Mouse (Mus musculus) 416B (cell line): ENCODE data around the gene Rnaseh2a.

Source experiments
- DNase-seq: peaks from one replicate; pipeline ENCODE4 v3.0.0; 2011; ENCODE audit warnings: low read depth

The Rnaseh2a gene

GRCm38 (mm10) chr8:84967532-84968304 is 1.8 kb downstream of the Rnaseh2a start:
- DNase-seq = no peak

GRCm38 (mm10) chr8:84966603-84967002 is 3.0 kb downstream of the Rnaseh2a start:
- peak; percentile 58 for DNase-seq

GRCm38 (mm10) chr8:84965731-84966291 is 3.8 kb downstream of the Rnaseh2a start:
- DNase-seq = peak; percentile 98

GRCm38 (mm10) chr8:84963952-84964351 is 5.6 kb downstream of the Rnaseh2a start:
- peak; percentile 33 for DNase-seq

- DNase-seq = no peak
Observed at GRCm38 (mm10) chr8:84959811-84960210, 9.8 kb downstream of the Rnaseh2a start.

- peak; percentile 88 for DNase-seq
Observed at GRCm38 (mm10) chr8:84956768-84957167, 12.8 kb downstream of the Rnaseh2a start.

GRCm38 (mm10) chr8:84952612-84953255 is 16.8 kb downstream of the Rnaseh2a start:
- peak; percentile 65 for DNase-seq

- no peak for DNase-seq
Observed at GRCm38 (mm10) chr8:84949753-84950152, 19.8 kb downstream of the Rnaseh2a start.

GRCm38 (mm10) chr8:84947241-84947545 is 22.4 kb downstream of the Rnaseh2a start:
- peak; percentile 63 for DNase-seq

- DNase-seq = no peak
Observed at GRCm38 (mm10) chr8:84946528-84947240, 22.9 kb downstream of the Rnaseh2a start, which contains the start of gene Rtbdn. Gene Rtbdn (plus strand): TSS chr8:84946991.

GRCm38 (mm10) chr8:84945633-84946527 is 23.7 kb downstream of the Rnaseh2a start:
- no peak for DNase-seq

GRCm38 (mm10) chr8:84945235-84945632 is 24.3 kb downstream of the Rnaseh2a start:
- no peak for DNase-seq

- DNase-seq = no peak
Observed at GRCm38 (mm10) chr8:84944478-84945160, 24.9 kb downstream of the Rnaseh2a start.

- DNase-seq = no peak
Observed at GRCm38 (mm10) chr8:84943699-84944098, 25.9 kb downstream of the Rnaseh2a start.

GRCm38 (mm10) chr8:84937620-84938485 is 31.7 kb downstream of the Rnaseh2a start:
- no peak for DNase-seq

GRCm38 (mm10) chr8:84936962-84937546 is 32.5 kb downstream of the Rnaseh2a start, which contains the start of gene Mast1:
Gene Mast1 (minus strand): TSS chr8:84937359.
- DNase-seq = no peak

- no peak for DNase-seq
Observed at GRCm38 (mm10) chr8:84936041-84936961, 33.3 kb downstream of the Rnaseh2a start.

GRCm38 (mm10) chr8:84935489-84935888 is 34.1 kb downstream of the Rnaseh2a start:
- DNase-seq = no peak
